Mouse (Mus musculus) small intestine, adult 2 months (tissue): Measurements from ENCODE around the gene Mras. TPM values are rescaled to one million over a fixed set of nuclear protein-coding genes. Genes with fewer than 3 reads are reported as not detected.

Source experiments
- H3K27ac ChIP-seq: fragments of 200-500 bp; 2 replicates; pipeline ENCODE4 v1.5.1; 2012; ENCODE audit warnings: low read depth, low read length, control low read depth, inconsistent platforms; ENCODE audit not compliant: insufficient read depth
- H3K27me3 ChIP-seq: fragments of 200-500 bp; 2 replicates; pipeline ENCODE4 v1.6.1; 2012; ENCODE audit warnings: mild to moderate bottlenecking, moderate library complexity, low read length, inconsistent platforms; ENCODE audit not compliant: control insufficient read depth, insufficient read depth
- H3K36me3 ChIP-seq: fragments of 200-500 bp; 2 replicates; pipeline ENCODE4 v1.6.1; 2012; ENCODE audit warnings: mild to moderate bottlenecking, low read length, control low read depth, inconsistent platforms; ENCODE audit not compliant: control insufficient read depth, insufficient read depth
- H3K4me1 ChIP-seq: fragments of 200-500 bp; 2 replicates; pipeline ENCODE4 v1.6.1; 2012; ENCODE audit warnings: low read length, inconsistent platforms, mixed read lengths; ENCODE audit not compliant: control insufficient read depth, insufficient read depth, insufficient read length
- H3K4me3 ChIP-seq: fragments of 200-500 bp; 2 replicates; pipeline ENCODE4 v1.5.1; 2012; ENCODE audit warnings: low read depth, mild to moderate bottlenecking, control low read depth, inconsistent platforms, low read length, moderate library complexity
- CTCF ChIP-seq: fragments of 200-500 bp; IDR thresholded peaks from 2 replicates; pipeline ENCODE4 v1.5.1; 2012; ENCODE audit warnings: low read depth, mild to moderate bottlenecking, control low read depth, inconsistent platforms, low read length, moderate library complexity, mixed read lengths; ENCODE audit not compliant: insufficient replicate concordance, insufficient read length; ENCODE audit errors: extremely low read depth
- POLR2A ChIP-seq: fragments of 200-500 bp; IDR thresholded peaks from 2 replicates; pipeline ENCODE4 v1.6.1; 2012; ENCODE audit warnings: low read depth, mild to moderate bottlenecking, control low read depth, inconsistent platforms, low read length, moderate library complexity
- WGBS: fragments of 180-500 bp; shearing (Covaris S2); methylation state at CpG from one replicate; pipeline ENCODE4 v1.1.7; 2018; 5-methylcytosine and 5-hydroxymethylcytosine counted together
- polyA plus RNA-seq: library from polyadenylated mRNA; depleted of rRNA; stranded (reverse); fragments of >200 nt; gene quantifications from 2 replicates; pipeline ENCODE4 v1.2.3, GENCODE M21; 2012

Gene Mras
- polyA plus RNA-seq, 1 experiment = 2.6 TPM

- Histone ChIP-seq H3K27me3 (no peaks in the 10 kb centered on the region), H3K4me1 (no peaks in the 10 kb centered on the region; the same call in 1 of the 2 replicates), H3K27ac (no peak overlapping the region), H3K4me3 (no peak overlapping the region), H3K36me3 (no peaks in the 10 kb centered on the region)
- WGBS = 83% methylated on average over 8 of the region's 8 CpGs
- no peak for TF ChIP-seq POLR2A
- no peak for TF ChIP-seq CTCF
Measured at GRCm38 (mm10) chr9:99439064-99439463, 1.9 kb upstream of the Mras start.

- WGBS = 60% methylated on average over 12 of the region's 12 CpGs
- no peaks in the 10 kb centered on the region for H3K36me3 ChIP-seq
- no peak overlapping the region for H3K4me3 ChIP-seq
- H3K27ac ChIP-seq = no peak overlapping the region
- TF ChIP-seq POLR2A (no peak), CTCF (no peak)
- no peaks in the 10 kb centered on the region; the same call in 1 of the 2 replicates for H3K4me1 ChIP-seq
- no peaks in the 10 kb centered on the region for H3K27me3 ChIP-seq
Measured at GRCm38 (mm10) chr9:99437781-99438565, 792 bp upstream of the Mras start.

- Histone ChIP-seq H3K27me3 (no peaks in the 10 kb centered on the region), H3K4me3 (peak overlapping the region; percentile 75), H3K36me3 (no peaks in the 10 kb centered on the region), H3K27ac (peak overlapping the region; percentile 19; the same call in 1 of the 2 replicates), H3K4me1 (no peaks in the 10 kb centered on the region; the same call in 1 of the 2 replicates)
- WGBS = 2% methylated on average over 77 of the region's 86 CpGs
- no peak for TF ChIP-seq CTCF
- TF ChIP-seq POLR2A = no peak; the same call in 1 of the 2 replicates
Measured at GRCm38 (mm10) chr9:99436182-99437030, 775 bp downstream of the Mras start.

- Histone ChIP-seq H3K27me3 (no peaks in the 10 kb centered on the region), H3K4me1 (no peaks in the 10 kb centered on the region; the same call in 1 of the 2 replicates), H3K4me3 (peak overlapping the region; percentile 75), H3K36me3 (no peaks in the 10 kb centered on the region), H3K27ac (no peak overlapping the region)
- TF ChIP-seq POLR2A = no peak
- no peak for TF ChIP-seq CTCF
- 46% methylated on average over 16 of the region's 16 CpGs for WGBS
Measured at GRCm38 (mm10) chr9:99435619-99436181, 1.5 kb downstream of the Mras start.

GRCm38 (mm10) chr9:99434892-99435618 is 2.1 kb downstream of the Mras start:
- H3K27ac ChIP-seq = no peak overlapping the region
- 71% methylated on average over 14 of the region's 14 CpGs for WGBS

DNA sequence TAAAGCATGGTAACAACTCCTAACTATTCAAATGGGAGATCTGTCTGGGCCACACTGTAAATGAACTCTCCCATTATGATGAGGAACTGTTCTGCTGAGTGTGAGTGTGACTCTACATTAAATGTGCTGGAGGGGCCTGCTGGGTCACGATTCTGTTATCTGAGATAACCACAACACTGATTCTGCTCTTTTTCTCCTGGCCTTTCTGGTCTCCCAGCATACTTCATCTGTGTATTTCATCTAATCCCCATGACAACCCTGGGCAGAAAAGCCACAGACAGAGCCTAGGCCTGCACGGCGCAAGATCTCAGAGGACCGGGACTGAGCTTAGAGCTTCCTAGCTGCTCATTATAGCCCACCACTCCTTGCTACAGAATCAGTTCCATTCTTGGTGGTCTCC is 4.7 kb downstream of the Mras start:
- WGBS = 82% methylated on average over 4 of the region's 4 CpGs
- no peak for TF ChIP-seq CTCF
- TF ChIP-seq POLR2A = no peak
- Histone ChIP-seq H3K27ac (no peak overlapping the region), H3K4me3 (no peak overlapping the region), H3K4me1 (no peaks in the 10 kb centered on the region), H3K27me3 (no peaks in the 10 kb centered on the region), H3K36me3 (no peaks in the 10 kb centered on the region)

More at GRCm38 (mm10) chr9:99434892-99435618, 2.1 kb downstream of the Mras start:
- no peaks in the 10 kb centered on the region for H3K36me3 ChIP-seq
- H3K4me3 ChIP-seq = peak overlapping the region; percentile 75
- no peaks in the 10 kb centered on the region; the same call in 1 of the 2 replicates for H3K4me1 ChIP-seq
- H3K27me3 ChIP-seq = no peaks in the 10 kb centered on the region
- TF ChIP-seq CTCF (no peak), POLR2A (no peak)
